Mouse (Mus musculus) c-Kit-positive CD71-negative TER-119-negative erythroid progenitor cells, embryonic 14.5 days (primary cell): ENCODE data around the gene Myo3b.

Experiments used
- DNase-seq: peaks from one replicate; pipeline ENCODE4 v3.0.0-alpha.2; 2013; ENCODE audit warnings: low read depth

Myo3b gene

DNA sequence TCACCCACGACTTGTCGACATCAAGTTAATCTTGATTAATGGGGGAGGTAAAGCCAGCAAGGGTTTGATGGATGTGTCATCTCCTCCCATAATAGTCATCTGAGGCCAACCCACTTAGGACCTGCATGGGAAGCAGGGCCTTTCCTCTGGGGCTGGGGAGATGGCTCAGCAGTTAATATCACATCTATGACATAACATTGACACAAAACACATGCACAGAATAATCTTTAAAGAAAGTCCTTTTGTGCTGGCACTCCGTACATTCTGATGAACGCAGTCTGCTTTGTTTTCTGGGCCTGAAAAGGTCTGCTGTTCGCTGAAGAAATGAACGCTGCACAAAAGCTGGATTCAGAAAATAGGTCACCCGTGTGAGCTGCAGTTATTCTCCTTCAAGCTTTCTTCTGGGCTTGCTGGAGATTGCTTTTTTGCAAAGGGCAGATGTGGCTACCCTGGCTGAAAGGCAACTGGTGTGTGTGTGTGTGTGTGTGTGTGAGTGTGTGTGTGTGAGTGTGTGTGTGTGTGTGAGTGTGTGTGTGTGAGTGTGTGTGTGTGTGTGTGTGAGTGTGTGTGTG is 26.9 kb downstream of the Myo3b start:
- no peak for DNase-seq

DNA sequence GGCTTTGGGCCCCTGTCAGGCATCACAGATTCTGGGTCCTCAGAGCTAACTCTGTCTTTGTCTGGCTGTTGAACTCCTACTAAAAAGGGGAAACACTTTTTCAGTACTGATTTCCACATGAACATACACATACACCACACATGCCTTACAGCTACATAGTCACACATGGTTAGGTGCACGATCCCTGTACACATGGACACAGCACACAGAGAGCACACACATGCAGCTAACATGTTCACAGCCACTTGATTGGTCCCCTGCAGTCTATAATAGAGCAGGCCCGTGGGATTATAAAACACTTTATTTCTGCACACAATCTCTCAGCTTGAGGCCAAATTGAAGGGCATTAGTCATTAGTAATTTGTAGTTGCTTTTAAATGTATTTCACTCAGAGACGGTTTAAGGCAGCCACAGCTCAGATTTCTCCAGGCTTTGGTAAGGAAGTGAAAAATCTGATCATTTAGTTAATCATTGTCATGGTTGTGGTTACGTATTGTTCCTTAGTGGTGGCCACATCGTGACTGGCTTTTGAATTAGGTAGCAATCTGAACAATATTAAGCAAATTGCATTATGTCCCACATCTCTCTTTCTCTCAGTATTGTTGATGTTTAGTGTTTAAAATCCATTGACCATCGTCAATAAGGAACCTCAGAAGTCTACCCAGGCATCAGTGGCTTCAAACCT is 27.6 kb downstream of the Myo3b start:
- no peak for DNase-seq

DNA sequence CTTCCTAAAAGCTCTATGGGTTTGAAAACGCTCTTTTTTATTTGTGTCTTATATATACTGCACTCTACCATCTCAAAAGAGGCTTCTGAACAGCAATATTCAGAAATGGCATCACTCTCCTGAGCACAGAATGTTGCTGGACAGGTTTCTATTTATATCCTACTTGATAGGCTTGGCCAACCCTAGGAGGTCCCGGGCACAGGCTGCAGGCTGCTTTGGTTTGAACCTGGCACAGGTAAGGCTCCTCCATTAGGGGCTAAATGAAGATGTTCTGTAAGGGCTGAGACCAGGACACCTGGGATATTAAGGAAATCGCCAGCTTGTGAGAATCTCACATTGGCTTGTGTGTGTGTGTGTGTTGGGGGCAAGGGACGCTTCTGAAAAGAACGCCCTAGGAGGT is 30.9 kb downstream of the Myo3b start:
- DNase-seq = no peak

DNA sequence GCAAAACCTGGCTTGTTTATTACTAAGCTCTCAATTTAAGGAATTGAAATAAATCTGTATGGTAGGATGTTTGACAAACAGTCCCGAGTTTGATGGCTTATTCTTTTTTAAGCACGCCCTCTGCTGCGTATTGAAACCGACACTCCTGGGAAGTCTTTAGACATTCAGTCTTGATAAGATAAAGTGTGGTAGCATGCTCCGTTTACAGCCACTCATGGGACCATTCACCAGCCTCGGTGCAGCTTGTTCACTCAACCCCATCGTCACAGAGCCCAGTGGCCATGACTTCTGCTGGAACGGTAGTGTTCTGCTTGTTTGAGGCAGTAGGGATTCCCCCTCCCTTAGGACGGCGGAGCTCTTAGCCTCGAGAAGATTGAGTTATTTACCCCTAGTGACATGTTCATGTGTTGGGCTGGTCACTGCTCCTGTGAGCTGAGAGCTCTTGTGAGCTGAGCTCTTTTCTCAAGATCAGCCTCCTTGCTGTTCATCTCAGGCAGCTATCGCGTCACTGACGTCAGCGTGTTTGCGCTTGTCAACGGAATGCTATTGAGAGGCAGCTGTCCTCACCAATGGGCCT is 44.6 kb downstream of the Myo3b start:
- DNase-seq = no peak

DNA sequence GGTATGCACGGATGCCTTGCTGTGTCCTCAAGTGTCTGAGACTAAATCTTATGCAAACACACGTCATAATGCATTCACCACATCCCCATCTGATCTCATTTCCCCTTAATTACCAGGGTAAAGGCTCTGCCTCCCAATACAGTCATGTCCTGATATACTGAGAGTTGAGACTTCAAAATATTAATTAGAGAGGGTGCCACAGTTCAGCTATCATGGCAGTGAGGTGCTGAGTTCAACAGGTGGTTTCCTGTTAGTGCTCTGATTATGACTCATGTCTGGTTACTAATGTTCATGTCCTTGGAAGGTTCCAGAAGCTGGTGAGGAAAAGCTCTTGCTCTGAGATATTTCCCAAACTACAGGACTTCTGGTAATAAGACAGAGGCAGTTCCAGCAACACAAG is 52.3 kb downstream of the Myo3b start:
- peak; percentile 29 for DNase-seq

DNA sequence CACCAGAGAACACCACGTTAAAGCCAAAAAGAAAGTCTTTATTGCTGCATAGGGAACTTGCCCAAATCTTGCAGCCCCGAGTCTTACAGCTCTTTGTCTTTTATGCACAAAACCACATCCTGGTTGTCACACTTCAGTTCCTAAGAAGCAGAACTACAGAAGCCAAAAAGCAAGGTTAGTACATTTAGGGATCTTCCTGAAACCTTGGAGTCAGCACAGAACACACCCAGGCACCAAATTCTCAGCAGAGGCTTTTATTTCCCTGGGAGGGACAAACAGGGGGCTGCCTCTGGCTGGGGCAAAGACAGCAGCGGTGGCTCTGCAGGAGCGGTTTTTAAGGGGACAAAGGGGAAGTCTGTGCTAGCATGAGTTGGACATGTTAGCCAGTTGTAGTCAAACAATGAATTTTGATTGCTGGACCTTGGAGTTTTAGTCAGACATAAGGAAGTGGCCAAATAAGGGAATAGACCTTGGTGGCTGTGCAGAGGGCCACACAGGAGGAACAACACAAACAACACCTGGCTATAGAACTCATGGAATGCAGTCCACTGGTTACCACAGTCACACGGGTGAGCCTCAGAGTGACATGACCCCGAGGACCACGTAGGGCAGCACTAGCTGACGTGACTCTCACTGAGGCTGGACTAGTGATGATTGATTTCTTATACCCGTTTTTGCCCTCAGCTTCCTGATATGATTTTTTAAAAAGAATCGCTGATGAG is 53.0 kb downstream of the Myo3b start:
- DNase-seq = peak; percentile 35

DNA sequence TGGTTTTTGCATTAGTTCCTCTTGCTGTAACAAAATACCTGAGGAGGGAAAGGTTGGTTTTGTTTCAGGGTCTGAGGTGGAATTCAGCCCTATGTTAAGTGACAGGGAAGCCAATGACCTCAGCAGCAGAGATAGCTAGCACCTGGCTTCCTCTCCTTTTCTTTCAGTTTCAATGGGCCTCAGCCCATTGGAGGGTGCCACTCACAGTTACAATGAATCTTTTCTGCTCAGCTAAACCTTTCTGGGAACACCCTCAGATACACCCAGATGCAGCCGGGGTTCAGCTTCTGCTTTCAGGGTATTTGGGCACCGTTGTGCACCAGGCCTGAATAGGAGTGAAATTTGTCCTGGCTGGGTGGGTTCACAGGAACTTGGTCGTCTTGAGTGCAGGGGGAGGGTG is 53.7 kb downstream of the Myo3b start:
- no peak for DNase-seq

DNA sequence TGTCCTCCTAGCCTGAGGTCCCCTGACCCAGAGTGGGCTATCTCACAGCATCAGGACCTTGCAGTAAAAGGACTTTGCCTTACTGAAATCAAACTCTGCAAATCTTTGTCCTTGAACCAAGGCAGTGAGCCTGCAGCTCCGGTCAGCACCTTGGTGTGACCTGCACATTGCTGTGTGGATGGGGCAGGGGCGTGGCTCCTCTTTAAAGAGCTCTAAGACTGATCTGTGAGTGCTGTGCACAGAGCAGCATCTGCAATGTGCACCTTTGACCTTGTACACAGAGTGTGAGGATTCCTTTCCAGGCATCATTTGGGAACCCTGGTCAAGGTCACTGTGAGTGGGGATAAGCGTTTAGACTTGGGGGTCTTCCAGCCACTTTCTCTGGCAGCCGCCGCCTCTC is 55.5 kb downstream of the Myo3b start:
- DNase-seq = no peak

DNA sequence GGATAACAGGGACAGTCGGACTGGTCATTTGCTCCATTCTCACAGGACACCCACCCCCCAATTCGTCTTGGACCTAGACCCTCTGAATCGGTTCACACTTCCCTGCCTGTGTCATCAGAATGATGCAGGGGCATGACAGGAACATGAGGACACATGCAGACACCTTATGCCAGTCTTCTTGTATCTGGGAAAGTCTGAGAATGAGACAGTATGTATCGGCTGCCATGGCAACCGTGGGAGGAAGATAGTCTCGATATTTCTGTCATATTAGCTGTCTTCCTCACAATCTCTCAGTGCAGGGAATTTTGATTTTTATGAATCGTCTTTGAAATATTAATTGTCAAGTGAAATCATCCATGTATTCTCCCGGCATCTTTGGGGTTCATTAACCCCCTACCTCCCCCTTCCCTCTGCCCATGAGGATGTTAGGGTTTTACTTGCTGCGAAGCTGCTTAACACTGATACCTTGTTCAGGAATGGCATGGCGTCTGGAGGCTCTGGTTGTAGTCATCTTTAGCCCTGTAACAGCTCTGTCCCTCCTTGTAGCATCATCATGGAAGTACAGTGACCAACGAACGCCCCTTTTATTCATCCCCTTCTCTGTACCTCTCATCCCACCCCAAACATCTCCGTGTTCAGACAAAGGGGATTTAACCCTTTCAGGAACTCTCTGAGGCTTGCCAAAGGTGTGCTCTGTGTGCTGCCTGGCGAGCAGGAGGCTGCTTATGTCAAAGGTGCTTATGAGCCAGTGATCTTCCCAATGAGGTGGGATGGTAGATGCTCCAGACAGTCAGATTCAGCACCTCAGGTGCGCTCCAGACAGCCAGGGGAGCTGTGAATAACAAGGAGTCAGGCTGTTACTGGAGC is 58.5 kb downstream of the Myo3b start:
- DNase-seq = no peak

DNA sequence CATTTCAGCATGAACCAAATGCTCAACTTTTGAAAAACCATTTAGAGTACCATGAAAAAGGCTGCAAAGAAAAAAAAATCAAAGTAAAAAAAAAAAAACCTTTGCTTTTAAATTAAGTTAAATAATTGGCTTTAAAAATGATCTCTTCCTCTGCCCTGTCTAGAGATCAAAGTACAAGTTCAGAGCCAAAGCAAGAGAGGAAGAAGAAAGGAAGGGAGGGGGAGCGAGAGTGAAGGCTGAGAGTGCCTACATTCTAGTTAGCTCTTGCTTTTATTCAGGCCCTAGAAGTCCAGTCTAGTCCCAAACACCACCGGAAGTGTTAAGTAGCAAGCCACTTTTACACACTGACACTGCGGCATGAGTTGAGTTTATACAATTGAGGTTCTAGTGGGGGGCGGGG is 60.5 kb downstream of the Myo3b start:
- DNase-seq = no peak

DNA sequence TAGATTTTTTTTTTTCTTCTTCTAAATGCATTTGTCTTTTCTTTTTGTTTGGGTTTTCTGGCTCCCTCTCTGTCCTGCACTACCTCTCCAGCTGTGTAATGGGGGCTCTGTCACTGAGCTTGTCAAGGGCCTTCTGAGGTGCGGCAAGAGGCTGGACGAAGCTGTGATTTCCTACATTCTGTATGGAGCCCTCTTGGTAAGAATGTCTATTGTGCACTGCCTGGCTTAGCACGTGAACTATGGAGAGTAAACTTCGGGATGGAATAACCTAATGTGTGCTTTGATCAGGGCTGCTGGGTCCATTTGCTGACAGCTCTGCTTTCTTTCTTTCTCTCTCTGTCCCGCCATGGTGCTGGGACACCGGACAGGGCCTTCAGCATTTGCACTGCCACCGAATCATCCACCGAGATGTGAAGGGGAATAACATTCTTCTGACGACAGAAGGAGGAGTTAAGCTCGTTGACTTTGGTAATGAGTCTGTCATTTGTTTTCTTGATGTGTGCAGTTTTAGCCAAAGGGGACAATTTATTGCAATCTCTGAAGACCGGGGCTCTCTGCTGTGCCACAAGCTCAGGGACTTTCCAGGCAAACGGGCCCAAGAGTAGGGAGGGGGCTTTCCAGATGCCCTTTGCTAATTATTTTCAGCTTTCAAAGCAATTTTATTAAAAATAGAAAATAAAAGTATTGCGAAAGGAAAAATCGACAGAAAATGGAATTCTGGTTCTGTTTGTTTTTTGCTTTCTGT is 66.5 kb downstream of the Myo3b start:
- DNase-seq = no peak

DNA sequence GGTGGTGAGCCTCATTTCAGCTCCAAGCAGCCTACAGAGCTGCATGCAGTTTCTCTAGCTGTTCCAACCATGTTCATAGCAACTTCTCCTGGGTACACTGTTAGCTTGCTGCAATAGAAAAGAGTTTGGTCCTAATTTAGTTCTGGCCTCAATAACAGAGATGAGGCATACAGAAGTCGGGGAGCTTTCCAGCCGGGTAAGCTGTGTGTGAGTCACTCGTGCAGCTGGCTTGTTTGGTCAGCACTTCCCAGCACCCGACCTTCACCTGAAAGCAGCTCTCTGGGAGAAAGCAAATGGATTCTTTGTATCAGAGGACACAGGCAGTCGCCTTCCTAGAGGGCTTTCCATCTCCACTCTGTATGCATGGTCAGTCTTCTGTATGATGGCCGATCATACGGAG is 70.1 kb downstream of the Myo3b start:
- DNase-seq = no peak

DNA sequence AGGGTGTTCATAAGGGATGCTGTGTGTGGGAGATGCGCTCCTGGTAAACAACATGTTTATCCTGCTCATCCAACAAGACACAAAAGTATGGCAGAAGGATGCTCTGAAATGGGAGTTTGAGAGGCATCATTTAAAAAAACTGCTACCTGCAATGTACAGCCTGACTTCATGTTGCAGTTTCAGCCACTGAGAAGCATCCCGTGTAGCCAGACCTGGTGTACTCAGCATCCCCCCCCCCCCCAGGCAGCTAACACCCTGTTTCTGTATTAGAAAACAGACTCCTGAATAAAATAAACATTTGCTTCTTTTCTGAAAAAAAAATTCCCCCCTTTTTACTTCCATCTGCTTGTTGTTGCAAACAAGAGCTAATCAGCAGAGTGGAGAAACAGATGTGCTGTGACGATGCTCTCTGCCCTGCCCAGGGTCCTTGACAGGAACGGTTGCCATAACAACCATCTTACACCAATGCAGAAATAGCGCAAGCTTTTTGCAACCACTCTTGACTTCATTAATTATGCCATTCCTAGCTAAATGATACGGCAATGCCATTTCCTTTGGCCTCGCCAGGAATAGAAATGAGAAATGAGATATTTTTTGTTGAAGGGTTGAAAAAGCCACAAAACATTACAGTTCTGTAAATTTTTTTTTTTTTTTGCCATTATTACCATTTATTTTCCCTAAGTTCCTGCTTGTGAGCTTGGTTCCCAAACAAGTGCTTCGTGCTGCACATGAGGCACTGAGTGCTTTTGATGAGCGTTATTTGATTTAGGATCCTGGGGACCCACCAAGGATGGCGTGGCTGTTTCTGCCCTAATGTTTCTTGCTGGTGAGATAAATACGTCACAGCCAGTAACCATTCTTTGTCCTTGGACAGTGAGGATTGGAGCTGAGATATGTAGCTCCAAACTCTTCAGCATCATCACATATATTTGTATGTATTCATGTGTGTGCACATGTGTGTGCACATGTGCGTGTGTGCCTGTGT is 75.2 kb downstream of the Myo3b start:
- DNase-seq = no peak

DNA sequence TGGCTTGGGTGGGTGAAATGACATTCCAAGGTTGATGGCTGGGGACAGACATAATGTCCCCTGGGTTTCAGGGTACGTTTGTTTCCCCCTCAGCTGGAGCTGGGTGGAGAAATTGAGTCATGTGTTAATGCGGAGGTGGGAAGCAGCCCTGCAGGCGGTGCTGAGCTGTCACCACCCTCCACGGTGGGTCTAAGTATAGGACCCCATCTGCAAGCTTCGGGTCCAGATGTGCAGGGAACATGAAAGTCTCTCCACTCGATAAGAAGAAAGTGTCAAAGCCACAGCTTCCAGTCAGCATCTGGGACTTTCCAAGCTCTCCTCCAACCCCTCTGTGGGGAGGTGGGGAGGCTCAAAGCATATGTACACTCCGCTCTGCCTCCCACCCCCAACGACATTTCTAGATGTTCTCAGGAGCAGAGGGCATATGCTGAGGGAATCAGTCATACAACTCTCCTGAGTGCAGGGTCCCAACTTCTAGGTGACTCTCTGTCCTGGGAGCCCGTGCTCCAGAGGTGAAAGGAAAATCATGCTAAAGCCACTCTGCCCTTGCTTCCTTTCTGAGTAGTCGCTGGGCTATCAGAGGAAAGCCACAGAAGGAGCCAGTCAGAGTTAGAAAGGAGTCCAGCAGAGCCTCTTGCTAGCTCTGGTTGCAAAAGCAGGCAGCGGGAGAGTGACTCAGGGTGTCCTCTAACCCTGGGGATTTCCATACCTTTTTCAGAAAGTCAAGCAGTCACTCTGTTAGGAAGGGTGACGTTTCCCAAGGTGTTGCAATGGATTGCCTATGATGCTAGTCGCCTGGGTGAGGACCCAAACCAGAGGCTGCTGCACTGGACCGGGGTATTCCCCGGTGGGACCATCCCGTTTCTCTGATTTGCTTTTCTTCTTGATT is 79.7 kb downstream of the Myo3b start:
- no peak for DNase-seq

DNA sequence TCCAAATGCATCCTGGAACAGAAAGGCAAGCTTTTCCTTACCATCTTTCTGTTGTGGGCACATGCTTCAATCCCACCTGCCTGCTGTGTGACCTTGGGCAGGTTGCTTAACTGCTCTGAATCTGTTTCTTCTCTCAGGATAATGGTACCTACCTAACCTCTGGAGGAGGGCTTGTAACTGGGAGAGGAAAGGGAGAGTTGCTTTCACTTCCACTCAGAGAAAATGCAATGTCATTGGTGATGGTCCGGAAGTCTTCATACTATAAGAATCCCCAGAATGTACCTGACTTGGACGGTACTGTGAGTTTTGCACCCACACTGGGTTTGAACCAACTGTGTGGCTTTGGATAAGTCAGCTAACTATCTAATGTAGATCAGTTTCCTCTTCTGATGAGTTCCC is 80.3 kb downstream of the Myo3b start:
- DNase-seq = no peak

DNA sequence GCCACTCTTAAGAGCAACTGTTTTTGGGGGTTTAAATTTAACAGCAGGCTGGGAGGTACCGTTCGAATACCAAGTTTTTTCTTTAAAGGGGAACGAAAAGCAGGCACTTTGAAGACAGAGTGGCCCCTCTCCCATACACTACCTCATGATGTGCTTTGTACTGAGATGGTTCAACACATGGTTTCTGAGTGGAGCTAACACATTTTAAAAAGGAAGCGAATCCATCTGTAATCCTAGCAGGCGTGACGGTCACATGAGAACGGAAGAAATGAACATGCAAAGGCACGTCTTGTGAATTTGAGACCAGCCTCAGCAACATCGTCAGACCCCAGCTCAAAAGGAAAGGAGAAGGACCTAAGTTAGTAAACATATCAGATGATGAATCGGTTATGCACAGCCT is 87.4 kb downstream of the Myo3b start:
- no peak for DNase-seq

DNA sequence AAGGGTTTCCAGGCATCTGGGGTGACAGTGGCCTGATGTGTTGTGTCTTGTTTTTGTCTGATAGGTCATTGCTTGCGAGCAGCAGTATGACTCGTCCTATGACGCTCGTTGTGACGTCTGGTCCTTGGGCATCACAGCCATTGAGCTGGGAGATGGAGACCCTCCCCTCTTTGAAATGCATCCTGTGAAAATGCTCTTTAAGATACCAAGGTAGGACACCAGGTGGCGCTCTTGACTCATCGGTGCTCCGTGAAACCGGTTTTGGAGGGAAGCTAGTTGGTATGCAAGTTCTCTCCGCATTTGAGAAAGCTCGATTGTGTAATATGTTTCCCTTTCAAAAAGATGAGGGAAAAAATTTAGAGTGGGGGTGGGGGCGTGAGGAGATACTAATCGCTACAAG is 87.9 kb downstream of the Myo3b start:
- peak; percentile 69 for DNase-seq

DNA sequence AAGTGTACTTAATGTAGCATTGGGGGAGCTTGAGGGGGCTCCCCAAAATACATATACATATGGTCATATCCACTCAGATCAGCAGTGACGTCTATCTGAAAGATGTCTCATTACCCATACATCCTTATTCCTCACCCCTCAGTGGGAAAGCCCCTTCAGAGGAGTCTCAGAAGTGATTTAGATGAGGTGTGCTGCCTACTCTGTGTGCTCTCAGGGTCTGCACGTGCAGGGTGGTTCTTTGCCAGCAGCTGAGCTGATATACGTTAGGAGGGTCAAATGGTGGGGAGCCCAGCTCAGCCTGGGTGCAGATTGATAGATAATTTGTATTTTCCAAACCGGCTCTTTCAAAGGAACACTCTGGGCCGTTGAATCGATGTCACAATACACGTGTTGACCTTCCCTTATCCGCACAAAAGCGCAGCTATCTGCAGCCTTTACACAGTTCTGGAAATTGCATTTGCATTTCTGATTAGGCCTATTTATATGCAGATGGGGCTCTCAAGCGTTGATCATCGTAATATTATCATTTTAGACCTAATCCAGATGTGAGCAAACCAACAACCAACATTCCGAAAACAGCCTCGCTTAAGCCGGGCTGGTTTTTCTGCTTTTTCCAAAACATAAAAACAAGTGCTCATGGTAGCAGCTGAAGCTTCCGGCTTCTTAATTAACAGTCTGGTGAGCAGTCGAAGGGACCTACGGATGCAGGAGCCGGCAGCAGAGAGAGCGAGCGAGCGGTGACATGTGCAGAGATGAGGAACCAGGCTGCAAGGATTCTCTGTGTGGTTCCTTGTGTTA is 88.6 kb downstream of the Myo3b start:
- DNase-seq = peak; percentile 13
